In the genomic region with DNA sequence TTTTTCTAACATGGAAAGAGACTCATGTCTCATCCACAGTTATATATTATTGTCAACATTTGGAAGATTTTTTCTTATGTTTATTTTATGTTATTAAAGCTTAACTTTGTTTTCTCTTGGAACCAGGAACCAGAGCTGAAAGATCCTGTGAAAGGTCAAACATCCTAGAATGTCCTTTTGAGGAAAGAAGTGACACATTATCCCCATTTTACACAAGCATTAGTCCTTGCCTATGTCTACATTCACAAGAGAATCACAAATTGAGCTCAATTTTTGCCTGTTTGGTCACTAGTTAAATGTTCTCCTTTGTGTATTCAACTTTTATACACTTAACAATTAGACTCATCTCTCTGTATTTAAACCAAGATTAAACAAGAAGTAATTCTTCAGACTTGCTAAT, we compare ENCODE assay signal across 22 mouse cellular contexts.
DNase-seq lines count a peak whose midpoint lies in the region; ATAC-seq and TF ChIP-seq lines count a peak whose summit lies in the region.
"Had no signal": no experiment of that assay in that cellular context is flagged by ENCODE, and none has a peak within 500 bp of the region (broad histone marks: within the 10 kb centered on the region; RNA-seq: fewer than 3 reads in every experiment).

No protein-coding gene starts in this region.

- DNase-seq in hindbrain, postnatal 0 days (ENCODE audit: low spot score), result peak; percentile 15
- DNase-seq in hindbrain, embryonic 11.5 days (ENCODE audit: low spot score), result no peak
- DNase-seq in midbrain, postnatal 0 days (ENCODE audit: low spot score), result peak; percentile 27
- DNase-seq in midbrain, embryonic 10.5 days (ENCODE audit: low spot score), result no peak
- no peak for DNase-seq in adrenal gland, adult (ENCODE audit: inconsistent age in 2 of 2, low spot score in 1 of 2)
- DNase-seq: adrenal gland, adult 2 months; adrenal gland, postnatal 10 days; adrenal gland, postnatal 25 days; cerebellum, adult 11 months; cerebellum, adult 18-20 months; cerebellum, adult 8-10 months; cerebellum, adult 9-11 months; cerebellum, postnatal 14 days; cerebellum, postnatal 36 days; embryo, embryonic 11 days had no signal

- H3K9me3 ChIP-seq in hindbrain, postnatal 0 days (ENCODE audit: low read length), result no peaks in the 10 kb centered on the region
- no peaks in the 10 kb centered on the region for H3K9me3 ChIP-seq in hindbrain, embryonic 11.5 days (ENCODE audit: control insufficient read depth, low read length)
- H3K9me3 ChIP-seq in midbrain, postnatal 0 days (ENCODE audit: low read length), result no peaks in the 10 kb centered on the region
- 0 out of 2 replicates have a peak, but pooled peaks cover 2% of the 10 kb centered on the region for H3K9me3 ChIP-seq in midbrain, embryonic 10.5 days (replicated peaks)
- H3K9me3 ChIP-seq: embryonic facial prominence, embryonic 13.5 days; embryonic facial prominence, embryonic 15.5 days; forebrain, embryonic 10.5 days; forebrain, embryonic 12.5 days had no signal

- no peak overlapping the region for H3K4me2 ChIP-seq in hindbrain, postnatal 0 days (ENCODE audit: low read depth, low read length)
- no peak overlapping the region for H3K4me2 ChIP-seq in hindbrain, embryonic 11.5 days (replicated peaks; ENCODE audit: low read depth, low read length)
- H3K4me2 ChIP-seq in midbrain, postnatal 0 days (ENCODE audit: low read depth, low read length, poor library complexity, severe bottlenecking), result no peak overlapping the region
- H3K4me2 ChIP-seq: embryonic facial prominence, embryonic 13.5 days; embryonic facial prominence, embryonic 15.5 days; forebrain, embryonic 12.5 days had no signal

- H3K4me3 ChIP-seq in hindbrain, postnatal 0 days (ENCODE audit: low read length), result no peak overlapping the region
- no peak overlapping the region for H3K4me3 ChIP-seq in hindbrain, embryonic 11.5 days (ENCODE audit: low read depth, low read length)
- no peak overlapping the region for H3K4me3 ChIP-seq in midbrain, postnatal 0 days (ENCODE audit: low read depth, low read length)
- no peak overlapping the region for H3K4me3 ChIP-seq in midbrain, embryonic 10.5 days
- H3K4me3 ChIP-seq: embryonic facial prominence, embryonic 13.5 days; embryonic facial prominence, embryonic 15.5 days; erythroblast, embryonic 14.5 days; forebrain, embryonic 10.5 days; forebrain, embryonic 12.5 days had no signal

- no peaks in the 10 kb centered on the region for H3K27me3 ChIP-seq in hindbrain, postnatal 0 days (ENCODE audit: insufficient read depth, low read length)
- H3K27me3 ChIP-seq in hindbrain, embryonic 11.5 days (ENCODE audit: control insufficient read depth, insufficient read depth, low read length), result no peaks in the 10 kb centered on the region
- no peaks in the 10 kb centered on the region for H3K27me3 ChIP-seq in midbrain, postnatal 0 days (ENCODE audit: insufficient read depth, low read length)
- no peaks in the 10 kb centered on the region for H3K27me3 ChIP-seq in midbrain, embryonic 10.5 days (ENCODE audit: low read depth, poor library complexity, severe bottlenecking)
- H3K27me3 ChIP-seq: embryonic facial prominence, embryonic 13.5 days; embryonic facial prominence, embryonic 15.5 days; forebrain, embryonic 12.5 days had no signal

- H3K9ac ChIP-seq in hindbrain, postnatal 0 days (replicated peaks; ENCODE audit: low read length), result no peak overlapping the region
- no peak overlapping the region for H3K9ac ChIP-seq in hindbrain, embryonic 11.5 days (ENCODE audit: low read depth, low read length)
- H3K9ac ChIP-seq in midbrain, postnatal 0 days (replicated peaks; ENCODE audit: low read length, poor library complexity, severe bottlenecking), result no peak overlapping the region
- H3K9ac ChIP-seq: embryonic facial prominence, embryonic 13.5 days; embryonic facial prominence, embryonic 15.5 days; forebrain, embryonic 12.5 days had no signal

- ATAC-seq in hindbrain, postnatal 0 days, result no peak; the same call in 1 of the 2 replicates
- no peak for ATAC-seq in hindbrain, embryonic 11.5 days (ENCODE audit: low FRiP score)
- ATAC-seq in midbrain, postnatal 0 days (ENCODE audit: low FRiP score), result no peak
- ATAC-seq: forebrain, embryonic 14.5 days; forebrain, embryonic 16.5 days had no signal

- TF ChIP-seq CTCF in hindbrain, postnatal 0 days (IDR thresholded peaks at IDR 0.05; ENCODE audit: low read depth), result no peak
- TF ChIP-seq CTCF in midbrain, postnatal 0 days (IDR thresholded peaks at IDR 0.05), result no peak

- no peaks in the 10 kb centered on the region for H3K36me3 ChIP-seq in hindbrain, postnatal 0 days (ENCODE audit: insufficient read depth, low read length)
- no peaks in the 10 kb centered on the region for H3K36me3 ChIP-seq in hindbrain, embryonic 11.5 days (ENCODE audit: control insufficient read depth, insufficient read depth, low read length)
- no peaks in the 10 kb centered on the region for H3K36me3 ChIP-seq in midbrain, postnatal 0 days (ENCODE audit: insufficient read depth, low read length)
- no peaks in the 10 kb centered on the region for H3K36me3 ChIP-seq in midbrain, embryonic 10.5 days
- H3K36me3 ChIP-seq: embryonic facial prominence, embryonic 13.5 days; embryonic facial prominence, embryonic 15.5 days; forebrain, embryonic 10.5 days; forebrain, embryonic 12.5 days had no signal

- H3K27ac ChIP-seq in hindbrain, postnatal 0 days, result no peak overlapping the region
- H3K27ac ChIP-seq in hindbrain, embryonic 11.5 days (ENCODE audit: low read depth, low read length), result no peak overlapping the region
- H3K27ac ChIP-seq in midbrain, postnatal 0 days (ENCODE audit: low read depth, low read length), result no peak overlapping the region
- no peak overlapping the region for H3K27ac ChIP-seq in midbrain, embryonic 10.5 days (replicated peaks)
- H3K27ac ChIP-seq: embryonic facial prominence, embryonic 13.5 days; embryonic facial prominence, embryonic 15.5 days; forebrain, embryonic 10.5 days; forebrain, embryonic 12.5 days had no signal

- no peaks in the 10 kb centered on the region for H3K4me1 ChIP-seq in hindbrain, postnatal 0 days (ENCODE audit: insufficient read depth, low read length)
- no peaks in the 10 kb centered on the region for H3K4me1 ChIP-seq in hindbrain, embryonic 11.5 days (replicated peaks; ENCODE audit: control insufficient read depth, insufficient read depth, low read length)
- no peaks in the 10 kb centered on the region for H3K4me1 ChIP-seq in midbrain, postnatal 0 days (ENCODE audit: insufficient read depth, low read length)
- H3K4me1 ChIP-seq in midbrain, embryonic 10.5 days, result no peaks in the 10 kb centered on the region
- H3K4me1 ChIP-seq: embryonic facial prominence, embryonic 13.5 days; embryonic facial prominence, embryonic 15.5 days; forebrain, embryonic 10.5 days; forebrain, embryonic 12.5 days had no signal

Comparison
In these comparisons a context has a peak if more than half of its experiments do, and no peak if none do; other contexts are left out.
1. DNase-seq: peak in hindbrain, postnatal 0 days (single experiment) and midbrain, postnatal 0 days (single experiment); none in hindbrain, embryonic 11.5 days (single experiment), midbrain, embryonic 10.5 days (single experiment) and adrenal gland, adult (0 of 2).